Mouse (Mus musculus) activated CD4-positive, CD25-positive, alpha-beta regulatory T cell, adult 4 months (primary cell): Measurements from ENCODE around the gene Mgst2. TPM values are rescaled to one million over a fixed set of nuclear protein-coding genes. Genes with fewer than 3 reads are reported as not detected.

Source experiments
- ATAC-seq: one replicate; pipeline ENCODE4 v1.8.0; 2017
- polyA plus RNA-seq, 2 experiments: library from polyadenylated mRNA; unstranded; fragments of 100-300 nt; shearing (Covaris generic); gene quantifications; one replicate each; pipeline ENCODE4 v1.2.1; 2017

The Mgst2 gene
- polyA plus RNA-seq, 2 experiments from 2014 or later = 82.2 to 161 TPM

DNA sequence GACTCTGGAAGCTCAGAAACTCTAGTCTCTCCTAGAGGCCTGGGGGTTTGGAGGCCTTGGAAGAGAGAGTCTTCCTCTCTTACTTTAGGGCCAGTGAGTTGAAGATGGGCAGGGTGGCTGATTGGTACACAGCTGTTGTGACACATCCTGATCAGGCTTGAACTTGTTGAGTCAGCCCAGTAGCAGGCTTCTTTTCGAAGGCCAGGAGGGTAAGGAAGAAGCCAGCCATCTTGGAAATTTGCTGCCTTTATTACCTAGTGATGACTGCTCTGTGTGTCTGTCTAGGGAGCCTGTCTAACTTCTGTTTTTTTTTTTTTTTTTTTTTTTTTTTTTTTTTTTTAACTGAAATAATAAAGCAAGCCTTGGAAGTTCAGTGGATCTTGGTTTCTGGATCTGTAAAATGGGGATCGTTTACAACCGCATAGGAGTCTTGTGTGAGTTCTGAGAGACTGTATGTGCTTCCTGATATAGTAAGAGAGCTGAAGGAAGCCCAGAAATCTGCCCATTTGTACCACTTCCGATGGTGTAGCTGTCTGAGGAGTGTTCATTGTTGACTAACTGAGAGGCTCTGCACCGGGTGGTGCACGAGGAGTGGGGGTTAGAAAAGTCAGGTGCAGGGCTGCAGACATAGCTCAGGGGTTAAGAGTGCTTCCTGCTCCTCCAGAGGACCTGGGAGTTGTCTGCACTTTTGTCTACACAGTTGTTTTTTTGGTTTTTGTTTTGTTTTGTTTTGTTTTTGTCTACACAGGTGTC is 5.7 kb upstream of the Mgst2 start:
- ATAC-seq = peak; percentile 86

GRCm38 (mm10) chr3:51659415-51659814 is 745 bp upstream of the Mgst2 start:
- no peak for ATAC-seq

DNA sequence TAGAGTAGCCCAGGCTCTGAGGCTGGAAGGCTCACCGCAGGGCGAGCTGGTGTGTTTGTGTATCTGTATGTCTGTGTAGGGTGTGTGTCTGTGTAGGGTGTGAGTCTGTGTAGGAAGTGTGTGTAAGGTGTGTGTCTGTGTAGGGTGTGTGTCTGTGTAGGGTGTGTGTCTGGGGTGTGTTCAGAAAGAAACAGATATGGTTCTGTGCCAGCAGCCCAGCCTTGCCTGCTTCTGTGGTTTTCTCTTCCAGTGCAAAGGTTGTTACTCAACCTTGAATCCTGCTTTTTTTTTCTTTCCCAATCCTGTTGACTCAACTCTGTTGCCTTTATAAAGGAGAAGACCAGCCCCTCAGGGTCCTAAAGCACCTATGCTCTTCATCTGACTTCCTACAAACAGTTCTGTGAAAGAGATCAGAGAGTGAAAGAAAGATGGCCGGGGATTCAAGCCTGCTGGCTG is 689 bp downstream of the Mgst2 start:
- peak; percentile 25 for ATAC-seq

DNA sequence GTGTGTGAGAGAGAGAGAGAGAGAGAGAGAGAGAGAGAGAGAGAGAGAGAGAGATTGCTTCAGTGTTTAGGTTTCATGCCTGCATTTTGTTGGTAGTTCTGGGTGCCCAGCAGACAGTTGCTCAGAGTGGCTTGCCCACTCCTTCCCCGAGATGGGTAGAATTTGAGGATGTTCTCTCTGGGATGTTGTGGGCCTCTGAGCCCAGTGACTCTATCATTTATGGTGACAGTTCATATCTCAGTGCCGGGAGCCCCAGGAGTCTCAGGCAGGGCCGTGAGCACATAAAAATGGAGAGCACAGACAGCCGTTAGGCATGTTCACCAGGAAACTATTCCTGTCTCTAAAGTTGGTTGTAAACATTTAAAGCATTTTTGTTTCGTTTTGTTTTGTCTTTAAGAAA is 1.2 kb downstream of the Mgst2 start:
- no peak for ATAC-seq

DNA sequence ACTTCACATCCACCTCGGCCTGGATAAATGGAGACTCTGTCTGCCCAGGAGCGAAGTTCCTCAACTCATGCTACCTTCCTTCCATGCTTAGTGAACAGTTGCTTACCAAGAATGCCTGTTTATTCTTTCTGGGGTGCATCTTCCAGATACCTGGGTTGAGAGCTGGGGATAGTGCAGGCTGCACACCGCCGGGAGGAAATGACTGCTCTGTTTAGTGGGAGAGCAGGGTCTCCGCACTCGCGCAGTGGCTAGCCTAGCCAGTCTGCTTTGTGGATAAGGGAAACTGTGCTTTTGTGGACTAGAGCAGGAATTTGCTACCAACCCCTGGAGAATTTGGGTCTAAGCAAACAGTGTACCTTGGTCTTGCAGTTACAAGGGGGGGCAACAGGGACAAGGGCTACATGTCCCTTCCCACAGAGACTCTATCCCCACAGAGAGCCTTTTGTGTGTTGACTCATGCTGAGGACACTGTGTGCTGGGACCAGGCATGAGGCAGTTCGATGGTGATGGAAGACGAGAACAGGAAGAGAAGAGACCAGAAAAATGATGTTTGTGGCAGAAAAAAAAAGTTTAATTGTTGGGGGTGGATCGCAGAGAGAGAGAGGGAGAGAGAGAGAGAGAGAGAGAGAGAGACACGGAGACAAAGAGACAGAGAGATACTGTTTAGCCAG is 1.9 kb downstream of the Mgst2 start:
- ATAC-seq = peak; percentile 38

DNA sequence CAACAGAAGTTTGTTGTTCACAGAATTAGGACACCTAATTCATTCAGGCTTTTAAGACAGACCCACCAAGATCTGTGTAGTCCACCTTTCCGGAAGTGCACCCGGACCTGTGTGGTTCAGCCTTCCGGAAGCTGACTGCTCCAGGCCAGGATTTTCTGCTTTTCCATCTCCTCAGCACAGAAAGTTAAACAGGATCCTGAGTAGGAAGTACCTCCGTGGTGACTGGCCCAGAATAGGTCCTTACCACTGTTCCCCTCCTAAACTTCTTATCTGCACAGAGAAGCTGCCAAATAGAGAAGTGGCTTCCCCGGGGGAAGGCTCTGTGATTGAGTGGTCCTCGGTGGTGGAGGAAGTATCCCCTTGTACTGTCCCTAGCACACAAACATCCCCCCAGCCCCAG is 2.4 kb downstream of the Mgst2 start:
- ATAC-seq = peak; percentile 22

DNA sequence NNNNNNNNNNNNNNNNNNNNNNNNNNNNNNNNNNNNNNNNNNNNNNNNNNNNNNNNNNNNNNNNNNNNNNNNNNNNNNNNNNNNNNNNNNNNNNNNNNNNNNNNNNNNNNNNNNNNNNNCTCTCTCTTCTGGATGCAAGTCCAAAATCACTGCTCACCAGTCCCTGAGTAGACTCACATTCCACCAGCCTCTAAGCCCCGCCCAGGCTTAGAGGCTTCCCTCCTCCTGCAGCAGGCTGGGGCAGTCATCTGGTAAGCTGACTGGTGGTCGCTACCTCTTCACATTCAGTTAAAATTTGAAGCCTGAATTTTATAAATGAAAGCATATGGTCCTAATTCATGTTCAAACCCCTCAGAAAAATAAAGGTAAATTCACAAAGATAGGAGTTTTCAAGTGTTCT is 8.4 kb downstream of the Mgst2 start:
- no peak for ATAC-seq

DNA sequence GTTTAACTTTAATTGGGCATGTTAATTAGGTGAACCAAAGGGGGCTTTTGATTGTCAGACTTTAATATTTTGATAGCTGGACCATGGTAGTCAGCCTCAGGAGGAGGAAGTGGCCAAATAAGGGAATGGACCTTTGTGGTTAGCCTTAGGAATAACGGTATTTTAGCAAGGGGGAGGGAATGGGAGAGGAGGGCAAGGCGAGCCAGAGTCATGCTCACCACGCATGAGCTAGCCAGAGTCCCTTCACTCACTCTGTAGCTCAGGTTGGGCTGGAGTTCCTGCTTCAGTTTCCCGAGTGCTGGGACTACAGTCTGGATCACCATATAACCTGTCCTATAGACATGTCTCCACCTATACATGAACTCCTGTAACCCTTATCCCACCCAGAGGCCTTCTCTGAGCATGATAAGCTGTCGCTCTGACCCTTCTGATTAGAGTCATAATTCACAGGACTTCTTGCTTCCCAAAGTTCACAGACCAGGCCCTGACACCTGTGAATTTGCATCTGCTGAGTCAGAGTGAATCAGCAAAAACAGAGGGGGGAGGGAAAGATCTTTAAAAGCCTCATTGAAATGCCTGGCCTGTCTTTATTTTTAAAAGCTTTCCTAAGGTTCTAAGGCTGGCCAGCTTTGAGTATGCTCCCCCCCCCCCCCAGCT is 10.4 kb downstream of the Mgst2 start:
- ATAC-seq = no peak

GRCm38 (mm10) chr3:51671071-51671469 is 10.9 kb downstream of the Mgst2 start:
- no peak for ATAC-seq

DNA sequence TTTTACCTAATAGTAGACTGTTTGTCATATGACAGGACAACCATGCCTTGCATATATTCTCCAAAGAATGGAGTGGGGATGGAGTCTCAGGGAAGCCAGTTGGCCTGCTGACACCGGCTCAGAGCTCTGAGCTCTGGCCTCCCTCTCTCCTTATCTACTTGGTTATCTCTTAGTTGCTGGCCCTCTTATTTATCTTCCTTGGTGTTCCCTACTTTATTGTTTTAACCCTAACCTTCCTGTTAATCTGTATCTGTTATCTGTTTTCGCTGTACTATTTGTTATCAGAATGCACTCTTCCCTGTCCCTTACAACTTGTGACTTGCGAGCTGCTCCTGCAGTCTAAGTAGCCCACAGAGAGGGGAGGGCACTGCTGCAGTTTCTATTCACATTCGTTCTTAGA is 12.5 kb downstream of the Mgst2 start:
- ATAC-seq = no peak

DNA sequence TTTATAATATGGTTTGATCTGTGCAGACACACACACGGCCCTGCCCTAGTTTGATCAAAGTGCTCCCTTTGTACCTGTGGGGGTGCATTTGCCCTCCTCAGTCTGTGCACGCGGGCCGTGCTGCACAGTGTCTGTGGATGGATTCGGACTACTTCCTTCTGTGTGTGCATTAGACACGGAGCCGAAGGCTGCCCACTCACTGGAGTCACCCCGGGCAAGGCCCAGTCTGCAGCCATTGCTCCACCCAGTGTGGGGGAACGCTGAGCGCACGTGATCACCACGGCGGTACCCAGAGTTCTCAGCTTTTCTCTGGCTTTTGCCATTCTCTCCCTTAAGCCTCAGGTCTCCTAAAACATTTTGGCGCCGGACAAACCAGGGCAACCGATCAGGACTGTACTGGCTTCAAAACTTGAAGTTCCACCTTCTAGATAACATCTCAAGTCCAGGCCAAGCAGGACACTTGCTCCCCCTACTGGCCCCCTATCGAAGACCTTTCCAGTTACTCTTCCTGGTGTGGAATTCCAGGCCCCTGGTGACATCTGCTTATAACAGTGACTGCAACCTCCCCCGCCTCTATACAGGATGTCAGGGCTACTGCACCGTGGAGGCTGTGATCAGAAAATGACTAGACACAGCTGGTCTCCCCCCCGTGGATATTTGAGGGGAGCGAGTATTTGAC is 13.4 kb downstream of the Mgst2 start:
- ATAC-seq = no peak

DNA sequence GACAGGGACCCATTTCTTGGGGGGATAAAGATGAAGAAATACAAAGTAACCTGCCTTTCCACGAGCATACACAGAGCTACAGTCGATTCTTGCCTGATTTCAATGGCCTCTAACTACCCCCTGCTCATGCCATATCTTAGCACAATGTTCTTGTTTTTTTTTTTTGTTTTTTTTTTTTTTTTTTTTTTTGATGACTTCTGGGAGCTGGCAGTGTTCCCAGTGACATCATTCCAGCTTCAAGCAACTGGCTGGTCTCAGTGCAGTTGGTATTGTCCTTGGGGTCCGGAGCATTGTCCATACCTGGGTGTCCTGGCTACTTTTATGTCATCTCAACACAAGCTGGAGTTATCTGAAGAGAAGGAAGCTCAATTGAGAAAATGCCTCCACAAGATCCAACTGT is 14.8 kb downstream of the Mgst2 start:
- no peak for ATAC-seq

- ATAC-seq = no peak
Measured at GRCm38 (mm10) chr3:51685539-51685938, 25.4 kb downstream of the Mgst2 start.

GRCm38 (mm10) chr3:51686316-51686715 is 26.2 kb downstream of the Mgst2 start:
- no peak for ATAC-seq

DNA sequence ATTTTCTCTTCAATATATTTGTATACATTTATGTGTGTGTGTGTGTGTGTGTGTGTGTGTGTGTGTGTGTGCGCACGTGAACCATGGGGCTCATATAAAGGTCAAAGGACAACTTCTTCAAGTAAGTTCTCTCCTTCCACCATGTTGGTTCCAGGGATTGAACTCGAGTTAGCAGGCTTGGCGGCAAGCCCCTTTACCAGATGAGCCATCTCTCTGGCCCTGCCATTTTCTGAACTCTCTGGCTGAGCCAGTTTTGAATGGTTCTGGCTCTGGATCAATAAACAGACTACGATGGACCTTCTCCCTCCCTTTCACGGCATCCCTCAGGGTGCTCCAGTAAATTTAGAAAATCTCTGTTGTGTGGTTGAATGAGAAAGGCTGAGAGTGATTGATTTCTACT is 26.6 kb downstream of the Mgst2 start:
- ATAC-seq = no peak

DNA sequence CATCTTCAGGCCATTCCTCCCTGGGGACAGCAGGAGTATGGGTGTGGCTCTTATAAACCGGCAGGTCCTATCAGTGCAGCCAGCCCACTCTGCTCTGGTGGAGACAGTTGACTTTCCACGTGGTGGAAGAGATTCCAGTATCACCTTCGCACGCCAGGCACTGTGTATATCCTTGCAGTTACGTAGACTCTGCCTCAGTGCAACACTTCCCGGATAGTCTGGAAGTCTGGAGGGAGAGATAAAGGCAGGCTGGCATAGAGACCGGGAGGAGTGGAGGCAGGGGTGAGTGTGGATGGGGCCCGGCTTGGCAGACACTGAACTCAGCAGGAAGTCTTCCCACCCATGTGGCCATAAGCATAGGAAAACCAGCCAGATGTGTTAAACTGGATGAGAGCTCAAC is 28.6 kb downstream of the Mgst2 start:
- no peak for ATAC-seq

GRCm38 (mm10) chr3:51693196-51693595 is 33.0 kb downstream of the Mgst2 start:
- ATAC-seq = no peak

DNA sequence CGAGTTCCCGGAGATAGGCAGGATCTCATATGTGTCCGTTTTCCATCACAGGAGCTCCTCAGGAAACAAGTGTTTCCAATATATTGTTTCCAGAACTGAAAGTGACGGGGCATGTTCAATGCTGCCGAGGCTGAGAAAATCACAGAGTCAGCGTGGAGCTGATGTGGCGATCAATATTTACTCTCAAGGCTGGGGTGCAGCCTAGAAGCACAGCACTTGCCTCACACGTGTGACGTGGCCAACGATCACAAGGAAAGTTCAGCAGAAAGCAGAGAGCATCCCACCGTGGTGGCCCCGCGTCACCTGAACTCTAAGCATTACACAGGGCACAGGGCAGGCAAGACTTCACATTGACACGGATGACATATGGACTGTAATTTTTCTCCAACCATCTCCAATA is 34.4 kb downstream of the Mgst2 start:
- ATAC-seq = no peak

DNA sequence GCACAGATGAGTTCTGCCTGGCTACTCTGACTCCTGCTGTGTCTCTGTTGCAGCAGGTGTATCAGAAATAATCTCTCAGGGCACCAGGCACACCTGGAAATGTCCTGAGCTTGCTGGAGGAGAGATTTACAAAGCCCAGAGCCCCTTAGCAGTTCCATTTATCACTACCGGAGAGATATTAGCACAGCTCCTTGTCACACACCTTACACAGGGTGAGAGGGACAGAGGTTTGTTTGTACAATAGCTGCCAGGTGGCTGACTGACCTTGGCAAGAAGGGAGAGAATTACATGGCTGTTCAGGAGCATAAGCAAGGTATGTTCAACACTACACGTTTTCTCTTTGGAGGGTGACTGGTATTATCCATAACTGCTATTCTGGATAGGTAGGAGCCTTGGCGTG is 35.6 kb downstream of the Mgst2 start:
- no peak for ATAC-seq

GRCm38 (mm10) chr3:51697931-51698330 is 37.8 kb downstream of the Mgst2 start:
- ATAC-seq = no peak

- no peak for ATAC-seq
Measured at GRCm38 (mm10) chr3:51700123-51700522, 40.0 kb downstream of the Mgst2 start.

DNA sequence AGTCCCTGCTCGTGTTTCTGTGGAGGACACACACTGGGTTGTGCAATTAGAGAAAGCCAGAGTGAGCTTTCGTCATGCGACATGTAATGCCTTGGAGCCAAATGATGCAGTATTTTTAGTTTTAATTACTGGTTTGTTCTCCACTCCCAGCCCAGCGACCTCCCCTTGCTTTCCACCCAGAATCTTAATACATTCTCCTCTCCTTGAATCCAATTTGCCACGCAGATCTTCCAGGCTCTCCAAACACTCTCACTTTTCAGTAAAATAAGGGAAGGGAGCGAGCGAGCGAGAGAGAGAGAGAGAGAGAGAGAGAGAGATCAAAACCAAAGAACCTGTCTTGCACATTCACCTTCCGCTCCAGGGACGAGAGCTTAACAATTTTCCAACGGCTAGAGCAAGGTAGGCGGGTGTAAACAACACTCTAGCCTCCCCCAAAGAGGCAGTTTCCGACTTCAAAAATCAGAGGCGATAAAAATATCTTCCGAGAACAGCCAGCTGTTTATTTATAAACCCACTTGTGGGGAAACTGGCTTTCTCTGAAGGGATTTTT is 40.6 kb downstream of the Mgst2 start:
- peak; percentile 44 for ATAC-seq

- peak; percentile 88 for ATAC-seq
Measured at GRCm38 (mm10) chr3:51701281-51701751, 41.2 kb downstream of the Mgst2 start.
